Mouse (Mus musculus) cerebellum, postnatal 14 days (tissue): ENCODE results near the gene Mast4.
"Not testable (repeated sequence)": the region's sequence is repeated elsewhere in the genome, so short reads cannot be mapped to it uniquely, and the experiment has no call there.

Source experiments
- DNase-seq, 2 experiments: peaks; one replicate each; pipeline ENCODE4 v3.0.0; 2021; ENCODE audit warnings: mixed read lengths in 2 of 2

The Mast4 gene

GRCm38 (mm10) chr13:103334392-103334686, at the start of gene Mast4:
TSS of gene Mast4 (minus strand) at chr13:103334497.
- DNase-seq = peak; percentile 92 to 96

- no peak for DNase-seq
These were observed 40.2 kb upstream of the Mast4 start for GRCm38 (mm10) chr13:103374495-103374894.

- DNase-seq = no peak
These were observed 34.9 kb upstream of the Mast4 start for GRCm38 (mm10) chr13:103369194-103369593.

DNA sequence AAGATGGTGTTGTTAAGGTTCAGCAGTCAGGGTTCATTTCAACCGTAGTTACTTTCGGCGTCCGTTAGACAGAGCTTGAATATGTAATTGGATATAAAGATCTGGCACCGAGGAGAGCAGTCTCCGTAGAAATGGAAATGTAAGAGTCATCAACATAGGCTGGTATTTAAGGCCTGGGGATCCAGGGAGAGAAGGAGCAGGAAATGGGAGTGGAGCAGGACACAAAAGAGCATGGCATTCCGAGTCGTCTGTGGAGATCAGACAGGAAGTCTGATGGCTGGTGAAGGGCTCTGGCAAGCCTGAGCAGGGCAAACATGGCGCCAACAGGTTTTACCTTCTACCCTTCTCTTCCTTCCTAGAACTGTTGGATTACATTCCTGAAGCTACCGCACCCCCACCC, 28.9 kb upstream of the Mast4 start:
- DNase-seq = no peak

DNA sequence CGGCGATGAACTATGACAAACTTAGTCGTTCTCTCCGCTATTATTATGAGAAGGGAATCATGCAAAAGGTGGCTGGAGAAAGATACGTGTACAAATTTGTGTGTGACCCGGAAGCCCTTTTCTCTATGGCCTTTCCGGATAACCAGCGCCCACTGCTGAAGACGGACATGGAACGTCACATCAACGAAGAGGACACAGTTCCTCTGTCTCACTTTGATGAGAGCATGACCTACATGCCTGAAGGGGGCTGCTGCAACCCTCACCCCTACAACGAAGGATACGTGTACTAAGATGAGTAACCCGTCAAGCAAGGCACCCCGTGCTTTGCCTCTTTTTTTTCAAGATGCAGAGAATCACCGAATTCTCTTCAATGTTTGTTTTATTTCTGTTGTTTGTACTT, 23.1 kb upstream of the Mast4 start:
- DNase-seq = not testable (repeated sequence)

DNA sequence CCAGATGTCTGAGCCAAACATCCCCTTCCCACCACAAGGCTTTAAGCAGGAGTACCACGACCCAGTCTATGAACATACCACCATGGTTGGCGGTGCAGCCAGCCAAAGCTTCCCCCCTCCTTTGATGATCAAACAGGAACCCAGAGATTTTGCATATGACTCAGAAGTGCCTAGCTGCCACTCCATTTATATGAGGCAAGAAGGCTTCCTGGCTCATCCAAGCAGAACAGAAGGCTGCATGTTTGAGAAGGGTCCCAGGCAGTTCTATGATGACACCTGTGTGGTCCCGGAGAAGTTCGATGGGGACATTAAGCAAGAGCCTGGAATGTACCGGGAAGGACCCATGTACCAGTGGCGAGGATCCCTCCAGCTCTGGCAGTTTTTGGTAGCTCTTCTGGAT, 22.6 kb upstream of the Mast4 start:
- not testable (repeated sequence) for DNase-seq

GRCm38 (mm10) chr13:103354737-103355136, 20.4 kb upstream of the Mast4 start:
- DNase-seq = no peak

DNA sequence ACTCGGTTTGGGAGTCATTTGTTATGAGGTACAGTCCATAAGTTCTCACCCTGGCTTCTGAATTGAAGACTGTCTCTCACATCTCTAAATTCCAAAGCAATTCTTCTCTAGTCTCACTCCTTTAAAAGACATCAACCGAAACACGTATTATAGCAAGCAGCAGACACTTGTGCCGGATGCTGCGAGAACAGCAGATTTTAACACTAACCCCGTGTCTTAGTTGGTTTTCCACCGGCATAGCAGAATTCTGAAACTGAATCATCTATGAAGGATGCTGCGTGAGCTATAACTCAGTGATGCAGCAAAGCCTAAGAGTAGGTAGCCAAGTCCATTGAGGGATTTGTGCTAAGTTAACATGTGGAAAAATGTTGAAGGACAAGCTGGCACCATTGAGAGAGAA, 10.5 kb upstream of the Mast4 start:
- no peak for DNase-seq

- peak in 1 of 2 experiments; percentile 22 for DNase-seq
These were observed 9.9 kb upstream of the Mast4 start for GRCm38 (mm10) chr13:103344006-103344720.

- DNase-seq = no peak
These were observed 6.7 kb upstream of the Mast4 start for GRCm38 (mm10) chr13:103341031-103341430.

GRCm38 (mm10) chr13:103338616-103339015, 4.3 kb upstream of the Mast4 start:
- no peak for DNase-seq

DNA sequence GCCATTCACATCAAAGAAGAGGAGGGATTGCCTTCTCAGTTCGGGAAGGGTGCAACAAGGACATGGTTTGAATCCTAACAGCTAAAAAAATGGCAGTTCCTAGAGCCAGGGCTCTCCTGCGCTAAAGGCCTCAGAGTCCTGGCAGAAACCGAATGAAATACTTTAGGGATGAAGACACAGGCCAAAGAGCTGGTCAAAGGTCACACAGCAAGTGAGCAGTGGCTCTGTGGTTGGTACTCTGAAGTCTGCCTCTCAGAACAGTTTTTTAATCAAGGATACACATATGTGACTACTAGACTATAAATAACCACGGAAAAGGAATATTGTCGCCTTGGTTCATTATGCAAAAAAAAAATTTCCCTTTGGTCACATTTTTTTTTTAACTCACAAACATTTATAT, 1.9 kb upstream of the Mast4 start:
- no peak for DNase-seq

GRCm38 (mm10) chr13:103334723-103335458, 594 bp upstream of the Mast4 start:
- peak; percentile 11 to 23 for DNase-seq

- peak in 1 of 2 experiments; percentile 19 for DNase-seq
These were observed 501 bp downstream of the Mast4 start for GRCm38 (mm10) chr13:103333601-103334391.

DNA sequence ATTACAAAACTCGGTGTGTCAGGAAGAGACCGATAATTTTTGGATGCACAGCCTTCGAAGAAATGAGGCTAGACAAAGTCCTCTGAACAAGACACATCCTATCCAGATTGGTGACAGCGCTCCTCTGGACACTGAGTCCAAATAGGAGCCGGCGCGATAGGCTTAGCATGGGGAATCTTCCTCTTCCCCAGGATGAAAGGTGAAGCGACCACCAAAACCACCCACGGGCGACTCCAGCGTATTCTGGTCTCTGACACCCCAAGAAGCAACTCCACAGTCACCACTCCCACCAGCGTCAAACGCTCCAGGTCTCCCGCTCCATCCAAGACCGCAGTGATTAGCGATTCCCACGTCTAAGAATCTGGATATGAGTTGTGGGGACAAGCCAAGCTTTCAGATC, 1.1 kb downstream of the Mast4 start:
- DNase-seq = no peak

GRCm38 (mm10) chr13:103332731-103333130, 1.6 kb downstream of the Mast4 start:
- DNase-seq = no peak

GRCm38 (mm10) chr13:103331096-103331495, 3.2 kb downstream of the Mast4 start:
- no peak for DNase-seq

DNA sequence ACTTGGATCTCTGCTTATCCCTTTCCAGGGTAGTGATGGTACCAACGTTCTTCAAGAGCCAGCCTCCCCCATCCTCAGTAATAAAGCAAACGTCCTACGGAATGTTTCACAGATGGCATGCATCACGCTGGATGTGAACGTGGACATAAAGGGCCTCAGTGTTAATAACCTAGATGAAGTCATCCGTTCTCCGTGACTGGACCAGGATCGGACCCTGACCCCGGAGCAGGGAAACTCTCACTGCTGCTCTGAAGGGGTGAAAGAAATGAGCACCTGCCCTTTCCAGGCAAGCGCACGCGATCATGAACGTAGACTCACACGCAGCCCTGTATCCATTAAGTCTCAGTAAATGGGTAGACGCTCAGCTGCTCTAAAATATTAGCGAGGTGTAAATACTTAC, 6.0 kb downstream of the Mast4 start:
- DNase-seq = no peak

DNA sequence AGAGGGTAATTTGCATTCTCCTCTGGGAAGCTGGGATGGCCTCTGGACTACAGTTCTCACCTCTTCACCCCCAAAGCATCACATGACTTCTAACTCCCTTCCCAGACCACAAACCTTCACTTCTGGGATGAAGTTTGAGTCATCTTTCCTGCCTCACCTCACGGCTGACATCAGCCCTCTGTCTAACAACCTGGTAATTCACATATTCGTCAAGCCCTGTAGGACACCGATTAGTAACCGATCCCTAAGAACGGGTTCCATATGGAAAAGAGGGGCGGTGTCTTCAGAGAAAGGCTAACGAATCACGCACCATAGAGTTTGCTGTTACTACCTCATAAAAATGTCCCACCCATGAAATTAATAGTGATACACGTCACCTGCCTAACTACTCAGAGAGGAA, 6.5 kb downstream of the Mast4 start:
- no peak for DNase-seq

- DNase-seq = no peak
These were observed 8.1 kb downstream of the Mast4 start for GRCm38 (mm10) chr13:103326186-103326585.

DNA sequence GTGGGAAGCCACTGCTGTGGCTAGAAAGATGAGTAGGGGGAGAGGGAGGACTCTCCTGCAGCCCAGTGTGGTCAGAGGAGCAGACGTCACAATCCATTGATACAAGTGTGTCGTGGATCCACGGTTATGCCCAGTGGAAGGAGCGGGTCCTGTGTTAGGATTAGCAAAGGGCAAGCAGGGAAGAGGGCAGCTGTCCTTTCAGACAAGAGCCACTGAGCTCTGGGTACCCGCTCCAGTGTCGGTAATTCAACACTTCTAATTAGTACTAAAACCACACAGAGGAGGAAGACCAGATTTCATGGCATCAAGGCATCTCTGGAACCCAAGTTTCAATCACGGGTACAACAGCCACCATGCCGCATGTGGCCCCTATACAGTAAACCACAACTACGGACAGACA, 14.4 kb downstream of the Mast4 start:
- no peak for DNase-seq

- no peak for DNase-seq
These were observed 15.0 kb downstream of the Mast4 start for GRCm38 (mm10) chr13:103319317-103319716.

DNA sequence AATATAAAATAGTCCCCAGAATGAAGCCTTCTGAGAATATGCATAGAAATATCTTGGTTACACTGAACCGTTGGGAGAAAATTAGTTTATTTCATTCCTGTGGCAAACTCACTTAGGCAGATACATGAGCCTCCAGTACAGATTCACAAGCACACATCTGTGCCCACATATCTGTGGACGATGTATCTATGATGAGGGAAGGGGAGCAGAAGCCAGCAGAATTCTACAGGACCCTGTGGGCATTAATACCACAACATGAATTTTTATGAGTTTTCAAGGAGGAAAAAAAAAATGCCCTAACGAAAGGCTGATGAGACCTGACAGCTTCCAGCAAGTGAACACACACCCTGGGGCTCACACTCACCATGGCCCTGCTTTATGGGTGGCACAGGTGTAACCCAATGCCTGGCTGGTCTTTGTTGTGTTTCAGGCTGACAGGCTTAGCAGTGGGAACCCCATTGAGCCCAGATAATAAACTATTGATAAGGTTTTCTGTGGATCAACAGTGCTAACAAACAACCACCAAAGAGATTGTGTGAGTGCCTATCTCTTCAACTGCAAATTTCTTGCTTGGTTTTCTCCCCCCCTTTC, 17.4 kb downstream of the Mast4 start:
- DNase-seq = no peak
